Mouse (Mus musculus) heart, postnatal 0 days (tissue): ENCODE measurements at regions not wholly inside any gene's neighbourhood (a gene's known extent, or its start where the extent isn't known, plus 50 kb on each side); places are given as distances from the start of the nearest gene placed in this dataset.

Experiments used
- CTCF ChIP-seq: IDR thresholded peaks from 2 replicates; pipeline ENCODE4 v1.5.1; 2016; ENCODE audit warnings: antibody characterized with exemption, control low read depth, low read depth
- EP300 ChIP-seq: IDR thresholded peaks from 2 replicates; pipeline ENCODE4 v1.6.1; 2016; ENCODE audit warnings: antibody characterized with exemption, low read depth

- TF ChIP-seq CTCF (no peak), EP300 (no peak)
These were observed 368.8 kb downstream of the Insc start for GRCm38 (mm10) chr7:115112282-115112681.
